Comparison of ENCODE assay signal across 11 mouse cellular contexts in the genomic region with DNA sequence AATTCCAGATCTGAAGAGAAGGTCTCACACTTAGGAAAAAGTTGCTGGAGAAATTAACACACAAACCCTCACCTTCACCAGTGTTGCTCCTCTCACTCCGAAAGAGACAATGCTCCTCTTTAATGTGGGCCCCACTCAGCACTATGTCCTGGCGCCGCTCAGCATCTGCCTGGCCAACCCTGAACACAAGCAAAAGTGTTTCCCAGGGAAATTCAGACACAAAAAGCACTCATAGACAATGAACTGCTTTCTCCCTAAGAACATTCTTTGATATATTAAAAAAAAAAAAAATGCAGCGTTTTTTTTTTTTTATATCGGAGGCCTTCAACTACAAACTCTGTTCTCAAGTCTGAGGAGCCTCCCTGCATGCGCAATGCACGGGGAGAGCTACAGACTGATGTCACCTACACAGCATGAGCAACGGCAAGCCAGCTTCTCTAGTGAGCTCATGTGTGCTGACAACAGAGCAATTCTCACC.
DNase-seq lines count a peak whose midpoint lies in the region; ATAC-seq and TF ChIP-seq lines count a peak whose summit lies in the region.
"Had no signal": no experiment of that assay in that cellular context is flagged by ENCODE, and none has a peak within 500 bp of the region (broad histone marks: within the 10 kb centered on the region; RNA-seq: fewer than 3 reads in every experiment).

No protein-coding gene starts in this region.

- WGBS in hindbrain, embryonic 10.5 days: 34% methylated on average over 8 of the region's 8 CpGs
- WGBS in midbrain, embryonic 14.5 days: 12% methylated on average over 8 of the region's 8 CpGs
- WGBS in kidney, embryonic 14.5 days: 84% methylated on average over 8 of the region's 8 CpGs

- no peaks in the 10 kb centered on the region for H3K9me3 ChIP-seq in hindbrain, embryonic 10.5 days
- H3K9me3 ChIP-seq in midbrain, embryonic 14.5 days (ENCODE audit: control insufficient read depth, low read length): no peaks in the 10 kb centered on the region
- no peaks in the 10 kb centered on the region for H3K9me3 ChIP-seq in kidney, embryonic 14.5 days (ENCODE audit: control insufficient read depth, low read length)

- peaks cover 5% of the 10 kb centered on the region; the same call in 1 of the 2 replicates for H3K4me1 ChIP-seq in cortical plate, adult 2 months (ENCODE audit: control insufficient read depth, insufficient read depth, low read length)
- H3K4me1 ChIP-seq in hindbrain, embryonic 10.5 days (replicated peaks): peaks cover 27% of the 10 kb centered on the region
- 0 out of 2 replicates have a peak, but pooled peaks cover 4% of the 10 kb centered on the region for H3K4me1 ChIP-seq in midbrain, embryonic 14.5 days (ENCODE audit: control insufficient read depth, insufficient read depth, low read length)
- no peaks in the 10 kb centered on the region for H3K4me1 ChIP-seq in kidney, embryonic 14.5 days (ENCODE audit: control insufficient read depth, insufficient read depth, low read length)

- H3K4me3 ChIP-seq in gastrocnemius, adult 2 months: no peak overlapping the region
- H3K4me3 ChIP-seq in cortical plate, adult 2 months (ENCODE audit: insufficient read depth, low read length): no peak overlapping the region
- H3K4me3 ChIP-seq in hindbrain, embryonic 10.5 days: peak overlapping the region; percentile 13; the same call in 1 of the 2 replicates
- H3K4me3 ChIP-seq in midbrain, embryonic 14.5 days (replicated peaks; ENCODE audit: low read depth, low read length): no peak overlapping the region
- no peak overlapping the region for H3K4me3 ChIP-seq in kidney, embryonic 14.5 days (ENCODE audit: low read length)

- peaks cover 89% of the 10 kb centered on the region for H3K36me3 ChIP-seq in hindbrain, embryonic 10.5 days
- H3K36me3 ChIP-seq in midbrain, embryonic 14.5 days (ENCODE audit: control insufficient read depth, insufficient read depth, low read length): peaks cover 90% of the 10 kb centered on the region
- H3K36me3 ChIP-seq in kidney, embryonic 14.5 days (ENCODE audit: control insufficient read depth, insufficient read depth, low read length): peaks cover 48% of the 10 kb centered on the region; the same call in 1 of the 2 replicates

- TF ChIP-seq CTCF in gastrocnemius, adult 2 months (IDR thresholded peaks at IDR 0.05): no peak
- TF ChIP-seq CTCF in cortical plate, adult 2 months (IDR thresholded peaks at IDR 0.05; ENCODE audit: extremely low read depth, insufficient read depth, low read length): no peak

- 0 out of 2 replicates have a peak overlapping the region, but pooled peaks have one; percentile 3 for H3K27ac ChIP-seq in gastrocnemius, adult 2 months
- H3K27ac ChIP-seq in cortical plate, adult 2 months (ENCODE audit: insufficient read depth, low read length): peak overlapping the region; percentile 62; the same call in 1 of the 2 replicates
- peak overlapping the region; percentile 85 for H3K27ac ChIP-seq in hindbrain, embryonic 10.5 days
- H3K27ac ChIP-seq in midbrain, embryonic 14.5 days (replicated peaks; ENCODE audit: low read depth, low read length): peak overlapping the region; percentile 83
- H3K27ac ChIP-seq in kidney, embryonic 14.5 days (ENCODE audit: low read depth, low read length): no peak overlapping the region

- intact Hi-C loops in gastrocnemius, adult 2 months (cut with DNase I): no loop called here
- intact Hi-C loops in heart, postnatal 36 days (cut with DNase I): no loop called here

- no peak for DNase-seq in gastrocnemius, adult 2 months
- no peak for DNase-seq in gastrocnemius, postnatal 25 days
- peak; percentile 47 for DNase-seq in hindbrain, embryonic 10.5 days (ENCODE audit: low spot score)
- peak; percentile 63 for DNase-seq in midbrain, embryonic 14.5 days
- no peak for DNase-seq in heart, postnatal 36 days
- DNase-seq: gastrocnemius, postnatal 10 days had no signal

- H3K4me2 ChIP-seq in midbrain, embryonic 14.5 days (ENCODE audit: low read length): no peak overlapping the region
- no peak overlapping the region for H3K4me2 ChIP-seq in kidney, embryonic 14.5 days (replicated peaks; ENCODE audit: low read depth, low read length)
- H3K4me2 ChIP-seq: liver, embryonic 11.5 days had no signal

- no peaks in the 10 kb centered on the region for H3K27me3 ChIP-seq in hindbrain, embryonic 10.5 days (ENCODE audit: insufficient read depth, poor library complexity, severe bottlenecking)
- H3K27me3 ChIP-seq in midbrain, embryonic 14.5 days (ENCODE audit: control insufficient read depth, insufficient read depth, low read length): no peaks in the 10 kb centered on the region
- H3K27me3 ChIP-seq in kidney, embryonic 14.5 days (ENCODE audit: control insufficient read depth, insufficient read depth, low read length): no peaks in the 10 kb centered on the region
- H3K27me3 ChIP-seq: Patski had no signal

- no peak overlapping the region for H3K9ac ChIP-seq in midbrain, embryonic 14.5 days (replicated peaks; ENCODE audit: low read length)
- no peak overlapping the region for H3K9ac ChIP-seq in kidney, embryonic 14.5 days (ENCODE audit: low read depth, low read length)

- ATAC-seq in midbrain, embryonic 14.5 days (ENCODE audit: low FRiP score, low TSS enrichment): no peak; the same call in 1 of the 2 replicates
- no peak for ATAC-seq in kidney, embryonic 14.5 days (ENCODE audit: low FRiP score, low TSS enrichment)
- ATAC-seq in megakaryocyte, adult 5-6 weeks (ENCODE audit: poor library complexity, severe bottlenecking): no peak
- ATAC-seq: Patski had no signal

- TF ChIP-seq POLR2A in cortical plate, adult 2 months (IDR thresholded peaks at IDR 0.05; ENCODE audit: extremely low read depth, insufficient read depth, low read length): no peak

Comparison
In these comparisons a context has a peak if more than half of its experiments do, and no peak if none do; other contexts are left out.
1. DNase-seq: peak in hindbrain, embryonic 10.5 days (single experiment) and midbrain, embryonic 14.5 days (single experiment); none in gastrocnemius, adult 2 months (single experiment), gastrocnemius, postnatal 25 days (single experiment) and heart, postnatal 36 days (0 of 2).